Mouse (Mus musculus) lung, adult 2 months (tissue): Measurements from ENCODE around the gene Sergef.

Source experiments
- CTCF ChIP-seq: fragments of 200-500 bp; IDR thresholded peaks from 2 replicates; pipeline ENCODE4 v1.5.1; 2011; ENCODE audit warnings: mild to moderate bottlenecking, low read length, control low read depth; ENCODE audit not compliant: insufficient read depth
- POLR2A ChIP-seq: fragments of 200-500 bp; IDR thresholded peaks from 2 replicates; pipeline ENCODE4 v1.6.1; 2011; ENCODE audit warnings: low read depth, mild to moderate bottlenecking, control low read depth, low read length, borderline replicate concordance; ENCODE audit errors: extremely low read depth

- TF ChIP-seq POLR2A (no peak), CTCF (no peak)
Measured at GRCm38 (mm10) chr7:46563801-46564200, 75.8 kb downstream of the Sergef start.
